Mouse (Mus musculus): ENCODE measurements around the gene D230025D16Rik. TPM values are rescaled to one million over a fixed set of nuclear protein-coding genes. Genes with fewer than 3 reads are reported as not detected.

Gene D230025D16Rik
- total and polyA plus RNA-seq, 2 experiments from 2014 or later = 25.5 to 40.7 TPM

DNA sequence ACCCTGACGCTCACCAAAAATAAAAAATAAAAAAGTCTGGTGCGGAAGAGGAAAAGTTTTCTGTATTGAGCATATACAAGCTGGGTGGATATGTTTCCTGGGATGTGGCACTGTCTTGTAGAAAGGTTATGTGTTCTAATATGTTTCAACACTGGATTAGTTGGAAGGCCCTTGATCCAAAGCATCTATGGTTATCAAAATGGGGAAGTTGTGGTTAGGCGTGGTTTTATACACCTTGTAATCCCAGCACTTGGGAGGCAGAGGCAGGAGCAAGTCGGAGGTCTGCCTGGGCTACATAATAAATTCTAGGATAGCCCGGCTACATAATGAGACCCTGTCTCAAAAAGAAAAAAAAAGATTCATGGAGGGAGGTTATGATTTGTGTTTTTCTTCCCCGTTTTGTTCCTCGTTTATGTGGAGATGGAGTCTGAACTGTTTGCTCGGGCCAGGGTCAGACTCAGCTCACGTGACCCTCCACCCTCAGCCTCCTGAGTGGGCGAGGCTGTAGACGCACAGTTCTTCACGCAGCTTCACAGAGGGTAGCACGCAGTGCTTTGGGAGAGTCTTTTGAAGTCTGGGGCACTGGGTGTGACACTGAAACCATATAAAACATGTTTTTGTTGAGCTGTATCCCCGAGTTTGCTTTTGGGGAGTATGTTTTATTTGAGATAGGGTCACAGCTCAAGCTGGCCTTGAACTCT is 12.6 kb downstream of the D230025D16Rik start:
- no peak for TF ChIP-seq CTCF (IDR thresholded peaks at IDR 0.05; ENCODE audit: low read depth)
- H3K27ac ChIP-seq (ENCODE audit: low read depth, low read length) = no peak overlapping the region
- H3K9ac ChIP-seq = no peak overlapping the region
- H3K4me3 ChIP-seq (ENCODE audit: low read depth, low read length) = no peak overlapping the region
- 92% methylated on average over 14 of the region's 14 CpGs for WGBS
- H3K4me1 ChIP-seq (ENCODE audit: insufficient read depth) = no peaks in the 10 kb centered on the region
- DNase-seq = no peak
- H3K36me3 ChIP-seq (ENCODE audit: insufficient read depth) = peaks cover 38% of the 10 kb centered on the region
- H3K4me2 ChIP-seq (ENCODE audit: low read depth) = no peak overlapping the region
- no peaks in the 10 kb centered on the region for H3K27me3 ChIP-seq (ENCODE audit: insufficient read depth, low read length)
- ATAC-seq = no peak
- H3K9me3 ChIP-seq (ENCODE audit: low read length) = no peaks in the 10 kb centered on the region

DNA sequence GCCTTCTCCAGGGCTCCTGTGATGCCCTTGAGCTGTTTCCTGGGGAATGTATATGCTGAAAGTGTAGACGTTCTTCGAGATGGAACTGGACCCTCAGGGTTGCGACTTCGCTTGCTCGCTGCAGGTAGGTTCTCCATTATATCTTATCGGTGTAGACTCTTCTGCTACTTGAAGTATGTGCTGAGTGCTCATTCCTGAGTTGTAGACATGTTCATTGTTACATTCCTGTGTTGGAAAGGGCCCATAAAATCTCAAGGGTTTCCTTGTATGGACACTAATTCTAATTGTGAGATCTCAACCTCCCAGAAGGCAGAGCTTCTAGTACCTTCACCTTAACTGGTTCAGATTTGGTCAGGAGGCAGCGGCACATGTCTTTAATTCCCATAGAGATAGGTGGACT is 16.1 kb downstream of the D230025D16Rik start:
- H3K4me1 ChIP-seq (ENCODE audit: insufficient read depth) = no peaks in the 10 kb centered on the region
- no peak overlapping the region for H3K9ac ChIP-seq
- peaks cover 35% of the 10 kb centered on the region for H3K36me3 ChIP-seq (ENCODE audit: insufficient read depth)
- H3K27me3 ChIP-seq (ENCODE audit: insufficient read depth, low read length) = no peaks in the 10 kb centered on the region
- WGBS = 98% methylated on average over 7 of the region's 7 CpGs
- H3K9me3 ChIP-seq (ENCODE audit: low read length) = no peaks in the 10 kb centered on the region
- no peak overlapping the region for H3K4me3 ChIP-seq (ENCODE audit: low read depth, low read length)
- ATAC-seq (no peak), DNase-seq (no peak)
- H3K27ac ChIP-seq (ENCODE audit: low read depth, low read length) = no peak overlapping the region
- no peak overlapping the region for H3K4me2 ChIP-seq (ENCODE audit: low read depth)
- TF ChIP-seq CTCF (IDR thresholded peaks at IDR 0.05; ENCODE audit: low read depth) = no peak

DNA sequence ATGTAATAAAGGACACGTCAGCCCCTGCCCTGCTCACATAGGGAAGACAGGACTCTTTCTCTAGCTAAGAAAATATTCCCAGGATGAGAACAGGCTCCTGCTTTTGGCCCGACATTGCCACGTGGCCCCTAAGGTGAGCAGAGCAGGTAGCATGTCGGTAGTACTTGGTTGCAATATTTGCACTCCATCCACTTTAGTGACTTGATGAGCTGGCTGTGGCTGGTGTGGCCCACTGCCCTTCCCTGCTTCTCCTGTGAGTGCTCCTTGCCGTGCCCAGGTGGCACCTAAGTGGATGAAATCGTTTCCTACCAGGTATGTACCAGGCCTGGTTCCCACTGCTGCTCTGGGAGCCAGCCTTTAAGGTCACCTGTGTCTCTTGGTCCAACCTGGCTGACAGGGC is 27.0 kb downstream of the D230025D16Rik start:
- Histone ChIP-seq H3K9me3 (ENCODE audit: low read length) (no peaks in the 10 kb centered on the region), H3K9ac (no peak overlapping the region), H3K4me2 (ENCODE audit: low read depth) (no peak overlapping the region), H3K27ac (ENCODE audit: low read depth, low read length) (no peak overlapping the region), H3K36me3 (ENCODE audit: insufficient read depth) (peaks cover 59% of the 10 kb centered on the region), H3K4me1 (ENCODE audit: insufficient read depth) (peaks cover 4% of the 10 kb centered on the region), H3K27me3 (ENCODE audit: insufficient read depth, low read length) (no peaks in the 10 kb centered on the region; the same call in 1 of the 2 replicates), H3K4me3 (ENCODE audit: low read depth, low read length) (no peak overlapping the region)
- 95% methylated on average over 6 of the region's 6 CpGs for WGBS
- DNase-seq (no peak), ATAC-seq (no peak)
- no peak for TF ChIP-seq CTCF (IDR thresholded peaks at IDR 0.05; ENCODE audit: low read depth)

DNA sequence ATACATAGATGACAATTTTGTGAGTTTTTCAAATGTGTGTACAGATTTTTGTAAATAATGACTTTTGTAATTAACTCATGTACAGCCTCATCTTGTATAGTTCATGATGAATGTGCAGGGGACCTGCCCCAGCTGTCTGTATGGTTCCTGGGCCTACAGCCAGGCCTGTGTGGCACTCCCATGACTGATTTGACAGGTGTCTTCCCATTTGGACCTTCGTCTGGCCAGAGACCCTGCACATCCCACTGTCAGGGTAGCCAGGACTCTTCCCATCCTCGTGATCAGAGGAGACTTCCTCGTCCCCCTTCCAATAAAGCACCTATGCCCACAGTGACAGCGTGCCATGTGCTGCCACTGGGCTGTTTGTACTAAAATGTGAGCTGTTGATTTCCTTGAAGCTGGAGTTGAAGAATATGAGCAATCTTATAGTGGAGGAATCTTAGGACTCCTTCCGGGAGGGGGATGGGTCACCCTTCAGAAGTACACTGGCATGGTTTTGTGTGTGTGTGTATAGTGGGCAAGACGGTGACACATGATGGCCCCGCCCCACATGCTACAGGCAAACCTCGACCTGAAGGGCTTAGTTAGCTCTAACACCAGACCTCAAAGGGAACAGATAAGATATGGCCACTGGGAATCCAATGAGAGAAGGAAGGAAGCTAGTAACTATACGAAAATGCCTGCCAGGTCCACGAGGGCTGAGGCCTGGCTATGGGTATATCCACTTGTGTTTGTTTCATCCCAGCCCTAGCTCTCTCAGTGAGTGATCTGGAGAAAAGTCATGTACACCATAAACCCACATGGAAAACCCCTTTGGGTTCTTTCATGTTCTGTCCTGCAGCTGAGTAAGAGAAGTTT is 28.0 kb downstream of the D230025D16Rik start:
- 91% methylated on average over 10 of the region's 10 CpGs for WGBS
- no peak for ATAC-seq

DNA sequence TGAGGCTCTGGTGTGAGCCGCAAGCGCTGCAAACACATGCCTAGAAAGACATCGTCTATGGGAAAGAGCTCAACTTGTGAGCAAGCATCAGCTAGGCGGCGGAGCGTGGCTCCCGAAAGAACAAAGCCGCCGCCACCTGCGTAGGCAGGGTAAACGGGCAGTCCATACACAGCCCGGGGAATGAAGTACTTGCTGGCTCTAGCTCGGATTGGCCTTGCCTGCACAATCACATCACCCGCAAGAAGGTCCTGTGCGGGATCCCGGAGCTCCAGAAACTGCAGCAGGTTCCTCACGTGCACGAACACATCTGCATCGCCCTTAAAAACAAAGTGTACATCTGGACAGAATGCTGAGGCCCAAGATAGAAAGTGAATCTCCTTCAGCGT is 28.8 kb downstream of the D230025D16Rik start:
- Histone ChIP-seq H3K36me3 (ENCODE audit: insufficient read depth) (peaks cover 44% of the 10 kb centered on the region), H3K4me3 (ENCODE audit: low read depth, low read length) (peak overlapping the region; percentile 56), H3K27me3 (ENCODE audit: insufficient read depth, low read length) (peaks cover 15% of the 10 kb centered on the region), H3K27ac (ENCODE audit: low read depth, low read length) (no peak overlapping the region), H3K9ac (no peak overlapping the region; the same call in 1 of the 2 replicates), H3K9me3 (ENCODE audit: low read length) (no peaks in the 10 kb centered on the region), H3K4me1 (ENCODE audit: insufficient read depth) (peaks cover 4% of the 10 kb centered on the region), H3K4me2 (ENCODE audit: low read depth) (peak overlapping the region; percentile 92)
- peak; percentile 28; the same call in 1 of the 2 replicates for ATAC-seq
- DNase-seq = peak; percentile 46
- 30% methylated on average over 20 of the region's 20 CpGs for WGBS
- no peak for TF ChIP-seq CTCF (IDR thresholded peaks at IDR 0.05; ENCODE audit: low read depth)

More for the DNA sequence above, 28.0 kb downstream of the D230025D16Rik start:
- Histone ChIP-seq H3K27me3 (ENCODE audit: insufficient read depth, low read length) (peaks cover 7% of the 10 kb centered on the region), H3K4me3 (ENCODE audit: low read depth, low read length) (no peak overlapping the region), H3K4me1 (ENCODE audit: insufficient read depth) (peaks cover 4% of the 10 kb centered on the region), H3K9ac (no peak overlapping the region), H3K9me3 (ENCODE audit: low read length) (no peaks in the 10 kb centered on the region), H3K4me2 (ENCODE audit: low read depth) (no peak overlapping the region), H3K36me3 (ENCODE audit: insufficient read depth) (peaks cover 52% of the 10 kb centered on the region), H3K27ac (ENCODE audit: low read depth, low read length) (no peak overlapping the region)
- no peak for DNase-seq
- TF ChIP-seq CTCF (IDR thresholded peaks at IDR 0.05; ENCODE audit: low read depth) = no peak

DNA sequence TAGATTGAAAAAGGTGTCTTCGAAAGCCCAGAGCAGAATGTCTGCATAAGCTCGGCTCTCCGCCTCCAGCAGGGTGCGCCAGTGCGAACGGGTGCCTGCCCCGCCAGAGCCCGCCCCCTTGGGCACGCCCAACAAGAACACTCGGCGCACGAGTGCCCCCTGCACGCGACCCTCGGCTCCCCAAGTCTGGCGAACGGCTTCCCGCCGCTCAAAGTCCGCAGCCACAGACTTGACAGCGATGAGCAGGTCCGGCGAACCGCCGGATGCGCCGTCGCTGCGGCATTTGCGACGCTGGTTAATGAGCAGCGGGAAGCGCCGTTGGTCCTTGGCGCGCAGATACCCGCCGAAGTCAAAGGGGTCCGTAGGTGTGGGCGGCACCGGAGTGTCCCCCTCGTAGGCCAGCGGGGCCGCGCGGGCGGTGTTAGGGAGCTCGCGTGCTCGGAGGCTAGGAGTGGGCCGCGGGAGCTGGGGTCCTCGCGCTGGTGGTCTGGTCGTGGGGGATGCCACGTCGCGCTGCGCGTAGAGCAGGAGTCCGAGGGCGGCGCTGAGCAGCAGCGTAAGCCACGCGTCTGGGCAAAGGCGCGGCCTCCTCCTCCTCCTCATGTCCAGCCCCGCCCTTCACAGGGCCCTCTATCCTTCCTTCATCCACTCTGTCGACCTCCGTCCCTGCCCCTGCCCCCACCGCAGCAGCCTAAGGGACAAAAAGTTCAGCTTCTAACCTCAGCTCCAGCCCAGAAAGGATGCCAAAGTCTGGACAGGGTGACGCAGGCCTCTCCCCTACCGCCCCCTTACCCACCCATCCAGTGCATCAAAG is 29.4 kb downstream of the D230025D16Rik start:
- DNase-seq (peak; percentile 92), ATAC-seq (peak; percentile 92)
- Histone ChIP-seq H3K4me3 (ENCODE audit: low read depth, low read length) (peak overlapping the region; percentile 56), H3K9me3 (ENCODE audit: low read length) (no peaks in the 10 kb centered on the region), H3K27me3 (ENCODE audit: insufficient read depth, low read length) (peaks cover 21% of the 10 kb centered on the region), H3K9ac (peak overlapping the region; percentile 73), H3K27ac (ENCODE audit: low read depth, low read length) (no peak overlapping the region), H3K36me3 (ENCODE audit: insufficient read depth) (peaks cover 38% of the 10 kb centered on the region), H3K4me2 (ENCODE audit: low read depth) (peak overlapping the region; percentile 92), H3K4me1 (ENCODE audit: insufficient read depth) (peaks cover 4% of the 10 kb centered on the region)
- TF ChIP-seq CTCF (IDR thresholded peaks at IDR 0.05; ENCODE audit: low read depth) = peak; percentile 93
- 1% methylated on average over 74 of the region's 74 CpGs for WGBS

Data from forebrain, postnatal 0 days (tissue).